Mouse (Mus musculus) small intestine, adult 2 months (tissue): ENCODE data around the gene Rhpn2.

Source experiments
- CTCF ChIP-seq: fragments of 200-500 bp; IDR thresholded peaks from 2 replicates; pipeline ENCODE4 v1.5.1; 2012; ENCODE audit warnings: low read depth, mild to moderate bottlenecking, control low read depth, inconsistent platforms, low read length, moderate library complexity, mixed read lengths; ENCODE audit not compliant: insufficient replicate concordance, insufficient read length; ENCODE audit errors: extremely low read depth
- POLR2A ChIP-seq: fragments of 200-500 bp; IDR thresholded peaks from 2 replicates; pipeline ENCODE4 v1.6.1; 2012; ENCODE audit warnings: low read depth, mild to moderate bottlenecking, control low read depth, inconsistent platforms, low read length, moderate library complexity

- TF ChIP-seq POLR2A (no peak), CTCF (no peak)
Measured at GRCm38 (mm10) chr7:35381861-35382260, 47.9 kb downstream of the Rhpn2 start.
